In genomic region chr3:135674716-135675392, GRCm38 (mm10) we compare ENCODE assay signal across 8 mouse cellular contexts. TPM values are rescaled to one million over a fixed set of nuclear protein-coding genes. Genes with fewer than 3 reads are reported as not detected.
A peak's percentile ranks its signal among the peaks of the same experiment; 100 is the strongest.
DNase-seq lines count a peak whose midpoint lies in the region; ATAC-seq and TF ChIP-seq lines count a peak whose summit lies in the region.

No protein-coding gene starts in this region.

- peak; percentile 28 for DNase-seq in gastrocnemius, adult 2 months
- DNase-seq in gastrocnemius, postnatal 4 days (ENCODE audit: low spot score in 2 of 2), result no peak
- no peak for DNase-seq in spleen, postnatal 36 days (ENCODE audit: low spot score in 2 of 2)
- no peak for DNase-seq in embryo, embryonic 10.5 days (ENCODE audit: low spot score)
- DNase-seq in testis, postnatal 14 days (ENCODE audit: low spot score), result no peak

- H3K36me3 ChIP-seq in forebrain, embryonic 13.5 days (ENCODE audit: poor library complexity, severe bottlenecking), result no peaks in the 10 kb centered on the region
- H3K36me3 ChIP-seq in intestine, embryonic 15.5 days, result no peaks in the 10 kb centered on the region
- no peaks in the 10 kb centered on the region for H3K36me3 ChIP-seq in midbrain, embryonic 15.5 days (replicated peaks)

- H3K9me3 ChIP-seq in forebrain, embryonic 13.5 days (replicated peaks), result no peaks in the 10 kb centered on the region; the same call in 1 of the 2 replicates
- no peaks in the 10 kb centered on the region for H3K9me3 ChIP-seq in intestine, embryonic 15.5 days
- H3K9me3 ChIP-seq in midbrain, embryonic 15.5 days, result no peaks in the 10 kb centered on the region

- no peak overlapping the region for H3K4me3 ChIP-seq in gastrocnemius, adult 2 months
- no peak overlapping the region for H3K4me3 ChIP-seq in forebrain, embryonic 13.5 days
- 0 out of 2 replicates have a peak overlapping the region, but pooled peaks have one; percentile 5 for H3K4me3 ChIP-seq in intestine, embryonic 15.5 days (replicated peaks)
- H3K4me3 ChIP-seq in midbrain, embryonic 15.5 days, result no peak overlapping the region

- TF ChIP-seq CTCF in gastrocnemius, adult 2 months (IDR thresholded peaks at IDR 0.05), result no peak

- H3K4me2 ChIP-seq in forebrain, embryonic 13.5 days, result no peak overlapping the region
- H3K4me2 ChIP-seq in intestine, embryonic 15.5 days (replicated peaks), result peak overlapping the region; percentile 42
- no peak overlapping the region for H3K4me2 ChIP-seq in midbrain, embryonic 15.5 days

- H3K27ac ChIP-seq in gastrocnemius, adult 2 months, result no peak overlapping the region
- no peak overlapping the region for H3K27ac ChIP-seq in forebrain, embryonic 13.5 days
- peak overlapping the region; percentile 80 for H3K27ac ChIP-seq in intestine, embryonic 15.5 days
- H3K27ac ChIP-seq in midbrain, embryonic 15.5 days, result peak overlapping the region; percentile 41; the same call in 1 of the 2 replicates

- peak; percentile 36; the same call in 1 of the 2 replicates for ATAC-seq in forebrain, embryonic 13.5 days
- peak; percentile 93 for ATAC-seq in intestine, embryonic 15.5 days
- ATAC-seq in midbrain, embryonic 15.5 days (replicated peaks), result peak; percentile 64

- no peaks in the 10 kb centered on the region for H3K27me3 ChIP-seq in forebrain, embryonic 13.5 days
- H3K27me3 ChIP-seq in intestine, embryonic 15.5 days (replicated peaks), result no peaks in the 10 kb centered on the region
- no peaks in the 10 kb centered on the region for H3K27me3 ChIP-seq in midbrain, embryonic 15.5 days (replicated peaks)

- H3K4me1 ChIP-seq in forebrain, embryonic 13.5 days, result peaks cover 26% of the 10 kb centered on the region
- H3K4me1 ChIP-seq in intestine, embryonic 15.5 days (replicated peaks), result peaks cover 12% of the 10 kb centered on the region
- H3K4me1 ChIP-seq in midbrain, embryonic 15.5 days, result peaks cover 26% of the 10 kb centered on the region

- intact Hi-C loops in gastrocnemius, adult 2 months (cut with DNase I), result no loop called here

- no peak overlapping the region for H3K9ac ChIP-seq in forebrain, embryonic 13.5 days
- no peak overlapping the region for H3K9ac ChIP-seq in intestine, embryonic 15.5 days
- H3K9ac ChIP-seq in midbrain, embryonic 15.5 days, result no peak overlapping the region

- 51% methylated on average over 13 of the region's 13 CpGs for WGBS in forebrain, embryonic 13.5 days
- 47% methylated on average over 13 of the region's 13 CpGs for WGBS in intestine, embryonic 15.5 days
- 43% methylated on average over 13 of the region's 13 CpGs for WGBS in midbrain, embryonic 15.5 days

RNA-seq across cellular contexts. Expression of gene Nfkb1, which starts 16.5 kb away (rescaled TPM):
- 10 to 100 TPM; 19.9 to 22.1 TPM for total RNA-seq in gastrocnemius, adult 2 months (2021)
- total RNA-seq in gastrocnemius, postnatal 4 days (2021), result 10 to 100 TPM; 36.1 to 37.0 TPM
- polyA plus RNA-seq in forebrain, embryonic 13.5 days (2015; fragmentation: Nextera tagmentation; extraction: Ambion mirVana), result 8.0 and 8.3 TPM in 2 replicates
- polyA plus RNA-seq in intestine, embryonic 15.5 days (2015; fragmentation: Nextera tagmentation; extraction: Ambion mirVana), result 19.7 and 20.6 TPM in 2 replicates
- 7.9 and 8.3 TPM in 2 replicates for polyA plus RNA-seq in midbrain, embryonic 15.5 days (2015; fragmentation: Nextera tagmentation; extraction: Ambion mirVana)

Comparison
In these comparisons a context has a peak if more than half of its experiments do, and no peak if none do; other contexts are left out.
1. H3K27ac ChIP-seq: peak in intestine, embryonic 15.5 days (single experiment) and midbrain, embryonic 15.5 days (single experiment); none in gastrocnemius, adult 2 months (single experiment) and forebrain, embryonic 13.5 days (single experiment).
2. ATAC-seq: peak in every context shown above with its lines; median percentile 93 in intestine, embryonic 15.5 days; 64 in midbrain, embryonic 15.5 days; 36 in forebrain, embryonic 13.5 days.